Mouse (Mus musculus) lung, postnatal 25 days (tissue): ENCODE measurements around the gene Ampd2.
A peak's percentile ranks its signal among the peaks of the same experiment; 100 is the strongest.

Experiments
- DNase-seq: peaks from one replicate; pipeline ENCODE4 v3.0.0; 2022; ENCODE audit warnings: low spot score

Gene Ampd2

GRCm38 (mm10) chr3:108086470-108086979 lies at the start of gene Ampd2:
Ampd2 (minus strand) TSS chr3:108086651.
- DNase-seq = peak; percentile 78

GRCm38 (mm10) chr3:108134701-108135100 lies 48.2 kb upstream of the Ampd2 start:
- DNase-seq = no peak

- peak; percentile 42 for DNase-seq
Measured at GRCm38 (mm10) chr3:108132484-108132883, 46.0 kb upstream of the Ampd2 start.

GRCm38 (mm10) chr3:108131821-108132220 lies 45.4 kb upstream of the Ampd2 start:
- no peak for DNase-seq

- no peak for DNase-seq
Measured at GRCm38 (mm10) chr3:108131216-108131615, 44.8 kb upstream of the Ampd2 start.

GRCm38 (mm10) chr3:108129804-108130203 lies 43.4 kb upstream of the Ampd2 start:
- DNase-seq = no peak

- DNase-seq = no peak
Measured at GRCm38 (mm10) chr3:108129367-108129766, 42.9 kb upstream of the Ampd2 start.

- DNase-seq = no peak
Measured at GRCm38 (mm10) chr3:108128520-108128919, 42.1 kb upstream of the Ampd2 start.

- DNase-seq = no peak
Measured at GRCm38 (mm10) chr3:108126327-108126726, 39.9 kb upstream of the Ampd2 start.

GRCm38 (mm10) chr3:108124131-108124530 lies 37.7 kb upstream of the Ampd2 start:
- no peak for DNase-seq

GRCm38 (mm10) chr3:108123242-108123641 lies 36.8 kb upstream of the Ampd2 start:
- DNase-seq = no peak

- no peak for DNase-seq
Measured at GRCm38 (mm10) chr3:108121101-108121500, 34.6 kb upstream of the Ampd2 start.

GRCm38 (mm10) chr3:108117465-108117864 lies 31.0 kb upstream of the Ampd2 start:
- no peak for DNase-seq

- peak; percentile 54 for DNase-seq
Measured at GRCm38 (mm10) chr3:108113591-108114289, 27.3 kb upstream of the Ampd2 start.

- no peak for DNase-seq
Measured at GRCm38 (mm10) chr3:108112666-108113065, 26.2 kb upstream of the Ampd2 start.

GRCm38 (mm10) chr3:108112246-108112645 lies 25.8 kb upstream of the Ampd2 start:
- no peak for DNase-seq

GRCm38 (mm10) chr3:108111320-108111719 lies 24.9 kb upstream of the Ampd2 start:
- DNase-seq = no peak

- no peak for DNase-seq
Measured at GRCm38 (mm10) chr3:108105281-108105680, 18.8 kb upstream of the Ampd2 start.

- DNase-seq = no peak
Measured at GRCm38 (mm10) chr3:108102075-108102474, 15.6 kb upstream of the Ampd2 start.

- no peak for DNase-seq
Measured at GRCm38 (mm10) chr3:108101594-108101993, 15.1 kb upstream of the Ampd2 start.

GRCm38 (mm10) chr3:108098316-108098715 lies 11.9 kb upstream of the Ampd2 start:
- DNase-seq = no peak

GRCm38 (mm10) chr3:108097656-108098055 lies 11.2 kb upstream of the Ampd2 start:
- no peak for DNase-seq

- no peak for DNase-seq
Measured at GRCm38 (mm10) chr3:108096726-108097125, 10.3 kb upstream of the Ampd2 start.

GRCm38 (mm10) chr3:108096226-108096625 lies 9.8 kb upstream of the Ampd2 start:
- no peak for DNase-seq
